Mouse (Mus musculus) bone marrow macrophage, adult 2 months (primary cell): Measurements from ENCODE around the gene C1qtnf5. TPM values are rescaled to one million over a fixed set of nuclear protein-coding genes. Genes with fewer than 3 reads are reported as not detected.

Source experiments
- H3K27ac ChIP-seq: 2 replicates; pipeline ENCODE4 v1.5.1; 2012; ENCODE audit warnings: low read depth, low read length; ENCODE audit not compliant: insufficient read depth
- H3K4me1 ChIP-seq: 2 replicates; pipeline ENCODE4 v1.6.1; 2012; ENCODE audit warnings: low read length; ENCODE audit not compliant: control insufficient read depth, insufficient read depth
- H3K4me3 ChIP-seq: 2 replicates; pipeline ENCODE4 v1.5.1; 2012; ENCODE audit warnings: mild to moderate bottlenecking, low read length, moderate library complexity; ENCODE audit not compliant: insufficient read depth
- CTCF ChIP-seq: IDR thresholded peaks from 2 replicates; pipeline ENCODE4 v1.5.1; 2012; ENCODE audit warnings: low read depth, mild to moderate bottlenecking, low read length, moderate library complexity
- POLR2A ChIP-seq: IDR thresholded peaks from 2 replicates; pipeline ENCODE4 v1.6.1; 2012; ENCODE audit warnings: mild to moderate bottlenecking, low read depth, low read length, borderline replicate concordance
- polyA plus RNA-seq: library from polyadenylated mRNA; stranded (reverse); fragments of >200 nt; gene quantifications from 2 replicates; pipeline ENCODE4 v1.2.4, GENCODE M21; 2012; ENCODE audit not compliant: missing spikeins, insufficient read depth, insufficient read length

The C1qtnf5 gene
- polyA plus RNA-seq, 1 experiment: not detected

DNA sequence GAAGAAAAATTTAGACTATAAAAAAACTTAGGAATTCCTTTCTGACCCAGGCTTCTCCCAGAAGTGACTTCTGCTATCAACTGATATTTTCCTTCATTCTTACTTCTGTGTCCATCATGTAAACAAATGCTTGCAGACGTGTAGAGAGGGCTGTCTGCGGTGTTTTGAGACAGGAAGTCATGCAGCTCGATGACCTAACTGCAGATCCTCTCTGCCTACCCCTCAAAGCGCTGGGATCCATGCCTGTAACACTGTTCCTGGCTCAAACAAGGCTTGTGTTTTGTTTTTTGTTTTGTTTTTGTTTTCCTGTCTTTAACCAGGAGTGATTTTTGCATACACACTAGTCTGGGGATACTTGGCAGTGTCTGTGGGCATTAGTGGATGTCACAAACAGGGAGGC, 30.8 kb downstream of the C1qtnf5 start:
- no peak overlapping the region for H3K4me3 ChIP-seq
- peaks cover 5% of the 10 kb centered on the region for H3K4me1 ChIP-seq
- H3K27ac ChIP-seq: no peak overlapping the region
- no peak for TF ChIP-seq POLR2A
- TF ChIP-seq CTCF: no peak

DNA sequence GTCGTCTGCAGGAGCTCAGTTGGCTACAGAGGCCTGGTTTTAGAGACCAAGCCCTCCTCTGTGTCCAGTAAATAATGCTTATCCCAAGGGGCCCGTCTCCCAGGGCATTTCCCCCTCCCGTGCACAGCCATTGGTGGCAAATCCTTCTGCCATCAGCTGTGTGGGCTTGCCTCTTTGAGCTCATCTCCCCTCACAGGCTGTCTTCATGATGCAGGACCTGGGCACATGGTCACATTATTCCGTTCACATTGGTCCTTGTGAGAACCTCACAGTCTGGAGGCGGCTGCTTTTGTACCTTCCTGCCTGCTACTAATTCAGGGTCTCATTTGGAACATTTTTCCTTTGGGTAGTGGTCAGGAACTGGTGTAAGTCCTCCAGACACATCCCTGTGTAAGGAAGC, 34.9 kb downstream of the C1qtnf5 start:
- no peak overlapping the region for H3K4me3 ChIP-seq
- no peak overlapping the region for H3K27ac ChIP-seq
- H3K4me1 ChIP-seq: peaks cover 7% of the 10 kb centered on the region
- TF ChIP-seq POLR2A (no peak), CTCF (no peak)

GRCm38 (mm10) chr9:44143421-44143820, 36.4 kb downstream of the C1qtnf5 start:
- 0 out of 2 replicates have a peak, but pooled peaks cover 2% of the 10 kb centered on the region for H3K4me1 ChIP-seq
- TF ChIP-seq POLR2A (no peak), CTCF (no peak)
- no peak overlapping the region for H3K27ac ChIP-seq
- H3K4me3 ChIP-seq: no peak overlapping the region

DNA sequence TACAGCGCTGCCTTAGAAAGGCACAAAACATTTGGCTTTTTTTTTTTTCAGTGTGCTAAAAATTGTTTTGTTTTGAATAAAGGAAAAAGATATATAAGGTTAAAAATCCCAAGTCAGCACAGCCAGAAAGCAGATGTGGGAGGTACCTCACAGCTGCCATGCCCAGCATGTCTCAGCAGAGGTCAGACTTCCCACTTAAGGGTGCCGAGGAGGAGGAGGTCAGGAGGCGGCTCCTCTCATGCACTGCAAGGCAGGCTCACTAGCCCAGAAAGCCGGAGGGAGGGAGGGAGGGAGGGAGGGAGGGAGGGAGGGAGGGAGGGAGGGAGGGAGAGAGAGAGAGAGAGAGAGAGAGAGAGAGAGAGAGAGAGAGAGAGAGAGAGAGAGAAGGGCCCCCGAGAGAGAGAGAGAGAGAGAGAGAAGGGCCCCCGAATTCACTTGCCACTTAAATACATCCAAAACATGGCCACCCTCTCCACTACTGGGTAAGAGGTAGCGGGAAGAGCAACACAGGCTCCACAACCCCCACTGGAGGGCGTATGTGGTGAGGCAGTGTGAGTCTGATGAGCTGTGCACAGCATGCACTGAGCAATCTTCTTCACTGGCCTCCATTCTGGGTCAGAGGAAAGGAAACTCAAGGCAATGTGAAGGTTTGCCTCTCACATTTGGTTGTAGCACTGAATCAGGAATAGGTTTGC, 37.1 kb downstream of the C1qtnf5 start:
- TF ChIP-seq CTCF: no peak
- no peak for TF ChIP-seq POLR2A
- no peak overlapping the region for H3K4me3 ChIP-seq
- H3K4me1 ChIP-seq: 0 out of 2 replicates have a peak, but pooled peaks cover 2% of the 10 kb centered on the region
- no peak overlapping the region for H3K27ac ChIP-seq

GRCm38 (mm10) chr9:44144718-44145060, 37.6 kb downstream of the C1qtnf5 start:
- no peak overlapping the region for H3K4me3 ChIP-seq
- 0 out of 2 replicates have a peak, but pooled peaks cover 2% of the 10 kb centered on the region for H3K4me1 ChIP-seq
- no peak overlapping the region for H3K27ac ChIP-seq
- TF ChIP-seq CTCF (no peak), POLR2A (no peak)

DNA sequence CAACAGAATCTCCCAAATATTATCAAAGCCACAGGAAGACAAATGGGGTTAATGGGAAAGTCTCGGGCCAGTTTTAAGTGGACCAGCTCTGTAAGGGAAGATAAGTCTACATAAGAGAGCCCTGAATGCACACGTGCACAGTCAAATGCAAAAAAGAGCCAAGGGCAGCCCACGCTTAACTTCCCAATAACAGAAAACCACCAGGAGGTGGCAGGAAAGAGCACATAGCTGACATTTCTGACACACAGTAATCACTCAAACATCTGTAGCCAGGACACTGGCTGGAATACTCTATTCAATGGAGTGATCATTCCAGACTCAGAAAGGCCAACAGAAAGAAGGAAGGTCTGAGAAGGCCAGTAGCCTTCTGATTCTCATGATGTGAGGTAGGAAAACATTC, 40.2 kb downstream of the C1qtnf5 start:
- H3K4me3 ChIP-seq: no peak overlapping the region
- no peak for TF ChIP-seq CTCF
- no peak for TF ChIP-seq POLR2A
- 0 out of 2 replicates have a peak, but pooled peaks cover 2% of the 10 kb centered on the region for H3K4me1 ChIP-seq
- no peak overlapping the region for H3K27ac ChIP-seq

Other genes starting within 250 kb of the C1qtnf5 start
- gene Thy1, start 63.9 kb upstream of the C1qtnf5 start, polyA plus RNA-seq: 0.58 TPM in 1 of 2 replicates, not detected in the other
- 3.2 and 4.3 TPM in 2 replicates for gene Usp2, start 40.2 kb upstream of the C1qtnf5 start, polyA plus RNA-seq
- gene Mfrp, start 5.5 kb upstream of the C1qtnf5 start, polyA plus RNA-seq: not detected in 2 replicates
- not detected in 2 replicates for gene Gm49380, start 6.3 kb downstream of the C1qtnf5 start, polyA plus RNA-seq
- 24.2 and 25.0 TPM in 2 replicates for gene Rnf26, start 6.3 kb downstream of the C1qtnf5 start, polyA plus RNA-seq
- gene Mcam, start 27.2 kb downstream of the C1qtnf5 start, polyA plus RNA-seq: 0.29 TPM in 1 of 2 replicates, not detected in the other
- gene Cbl, start 126.8 kb downstream of the C1qtnf5 start, polyA plus RNA-seq: 143 and 171 TPM in 2 replicates
- not detected in 2 replicates for gene Ccdc153, start 133.4 kb downstream of the C1qtnf5 start, polyA plus RNA-seq
- not detected in 2 replicates for gene Pdzd3, start 144.2 kb downstream of the C1qtnf5 start, polyA plus RNA-seq
- 6.6 and 7.1 TPM in 2 replicates for gene Nlrx1, start 161.4 kb downstream of the C1qtnf5 start, polyA plus RNA-seq
- gene Abcg4, start 181.4 kb downstream of the C1qtnf5 start, polyA plus RNA-seq: not detected in 2 replicates
- 23.8 and 28.0 TPM in 2 replicates for gene Hinfp, start 198.4 kb downstream of the C1qtnf5 start, polyA plus RNA-seq
- gene C2cd2l, start 213.0 kb downstream of the C1qtnf5 start, polyA plus RNA-seq: 19.9 and 24.0 TPM in 2 replicates
- 44.7 and 49.6 TPM in 2 replicates for gene Dpagt1, start 218.8 kb downstream of the C1qtnf5 start, polyA plus RNA-seq
- gene H2afx, start 227.4 kb downstream of the C1qtnf5 start, polyA plus RNA-seq: 43.6 and 57.0 TPM in 2 replicates
- 22.4 and 25.8 TPM in 2 replicates for gene Hmbs, start 237.0 kb downstream of the C1qtnf5 start, polyA plus RNA-seq